Mouse (Mus musculus): Measurements from ENCODE around the gene Lyzl6. TPM values are rescaled to one million over a fixed set of nuclear protein-coding genes. Genes with fewer than 3 reads are reported as not detected.

Gene Lyzl6
- polyA plus RNA-seq (2014; fragmentation: Illumina TruSeq; extraction: RNeasy Lipid Tissue Mini Kit (QIAGEN cat#74804); ENCODE audit: low read depth, low replicate concordance) = 192 TPM

GRCm38 (mm10) chr11:103638790-103639189 is at the start of gene Lyzl6:
TSS of gene Lyzl6 (minus strand) at chr11:103638890.

GRCm38 (mm10) chr11:103649301-103649982 is 10.8 kb upstream of the Lyzl6 start, which contains the start of gene Rprml:
TSS of gene Rprml (plus strand) at chr11:103649570.

GRCm38 (mm10) chr11:103621040-103621439 is 17.6 kb downstream of the Lyzl6 start, which contains the start of gene Gm884:
TSS of gene Gm884 (minus strand) at chr11:103621140.

Other genes starting within 250 kb of the Lyzl6 start
- gene Plekhm1, start 226.2 kb downstream of the Lyzl6 start, polyA plus RNA-seq (2014; fragmentation: Illumina TruSeq; extraction: RNeasy Lipid Tissue Mini Kit (QIAGEN cat#74804); ENCODE audit: low read depth, low replicate concordance) = 0.69 TPM
- gene Lrrc37a, start 134.3 kb downstream of the Lyzl6 start, polyA plus RNA-seq (2014; fragmentation: Illumina TruSeq; extraction: RNeasy Lipid Tissue Mini Kit (QIAGEN cat#74804); ENCODE audit: low read depth, low replicate concordance) = 82.8 TPM
- 178 TPM for gene Gm884, start 17.8 kb downstream of the Lyzl6 start, polyA plus RNA-seq (2014; fragmentation: Illumina TruSeq; extraction: RNeasy Lipid Tissue Mini Kit (QIAGEN cat#74804); ENCODE audit: low read depth, low replicate concordance)
- gene Rprml, start 10.7 kb upstream of the Lyzl6 start, polyA plus RNA-seq (2014; fragmentation: Illumina TruSeq; extraction: RNeasy Lipid Tissue Mini Kit (QIAGEN cat#74804); ENCODE audit: low read depth, low replicate concordance) = not detected
- gene Gosr2, start 59.0 kb upstream of the Lyzl6 start, polyA plus RNA-seq (2014; fragmentation: Illumina TruSeq; extraction: RNeasy Lipid Tissue Mini Kit (QIAGEN cat#74804); ENCODE audit: low read depth, low replicate concordance) = 59.1 TPM
- gene Wnt9b, start 110.9 kb upstream of the Lyzl6 start, polyA plus RNA-seq (2014; fragmentation: Illumina TruSeq; extraction: RNeasy Lipid Tissue Mini Kit (QIAGEN cat#74804); ENCODE audit: low read depth, low replicate concordance) = not detected
- 0.35 TPM for gene Wnt3, start 135.3 kb upstream of the Lyzl6 start, polyA plus RNA-seq (2014; fragmentation: Illumina TruSeq; extraction: RNeasy Lipid Tissue Mini Kit (QIAGEN cat#74804); ENCODE audit: low read depth, low replicate concordance)

All from testis, adult 10 weeks (tissue).